Comparison of ENCODE assay signal across 19 mouse cellular contexts in genomic region chr12:107315446-107315845, GRCm38 (mm10).
DNase-seq lines count a peak whose midpoint lies in the region; ATAC-seq and TF ChIP-seq lines count a peak whose summit lies in the region.
"Had no signal": no experiment of that assay in that cellular context is flagged by ENCODE, and none has a peak within 500 bp of the region (broad histone marks: within the 10 kb centered on the region; RNA-seq: fewer than 3 reads in every experiment).

No protein-coding gene starts in this region.

- no peak overlapping the region for H3K4me3 ChIP-seq in lung, postnatal 0 days (ENCODE audit: low read depth, low read length)
- H3K4me3 ChIP-seq: embryonic facial prominence, embryonic 10.5 days; heart, embryonic 13.5 days; hindbrain, embryonic 12.5 days had no signal

- 91% methylated on average over 4 of the region's 4 CpGs for WGBS in lung, postnatal 0 days

- H3K4me2 ChIP-seq in lung, postnatal 0 days (replicated peaks; ENCODE audit: low read depth, low read length) = no peak overlapping the region
- H3K4me2 ChIP-seq: heart, embryonic 13.5 days; hindbrain, embryonic 12.5 days had no signal

- H3K36me3 ChIP-seq in lung, postnatal 0 days (ENCODE audit: insufficient read depth, low read length) = no peaks in the 10 kb centered on the region
- H3K36me3 ChIP-seq: embryonic facial prominence, embryonic 10.5 days; heart, embryonic 13.5 days; hindbrain, embryonic 12.5 days had no signal

- no peaks in the 10 kb centered on the region for H3K4me1 ChIP-seq in lung, postnatal 0 days (ENCODE audit: insufficient read depth, low read depth, low read length)
- H3K4me1 ChIP-seq: embryonic facial prominence, embryonic 10.5 days; heart, embryonic 13.5 days; hindbrain, embryonic 12.5 days had no signal

- no peak overlapping the region for H3K27ac ChIP-seq in lung, postnatal 0 days (ENCODE audit: low read length)
- H3K27ac ChIP-seq: embryonic facial prominence, embryonic 10.5 days; heart, embryonic 13.5 days; hindbrain, embryonic 12.5 days had no signal

- H3K27me3 ChIP-seq in lung, postnatal 0 days (replicated peaks; ENCODE audit: insufficient read depth, low read length) = no peaks in the 10 kb centered on the region
- H3K27me3 ChIP-seq: heart, embryonic 13.5 days; hindbrain, embryonic 12.5 days had no signal

- ATAC-seq in lung, postnatal 0 days = no peak
- ATAC-seq: forebrain, embryonic 16.5 days; hindbrain, embryonic 16.5 days; inflammation-experienced regulatory T-cells, adult 6 months had no signal

- no peak overlapping the region for H3K9ac ChIP-seq in lung, postnatal 0 days (replicated peaks; ENCODE audit: low read depth)
- H3K9ac ChIP-seq: heart, embryonic 13.5 days; hindbrain, embryonic 12.5 days had no signal

- no peak for TF ChIP-seq CTCF in lung, postnatal 0 days (IDR thresholded peaks at IDR 0.05)

- H3K9me3 ChIP-seq in lung, postnatal 0 days (ENCODE audit: low read length) = no peaks in the 10 kb centered on the region
- H3K9me3 ChIP-seq: embryonic facial prominence, embryonic 10.5 days; heart, embryonic 13.5 days; hindbrain, embryonic 12.5 days had no signal

- intact Hi-C loops in heart, postnatal 25 days (cut with DNase I) = no loop called here

- peak; percentile 42 for DNase-seq in heart, adult 11 months
- DNase-seq in heart, postnatal 25 days (ENCODE audit: low spot score) = no peak
- peak; percentile 10 for DNase-seq in right cerebral cortex, postnatal 4 days
- no peak for DNase-seq in right cerebral cortex, adult 2 months (ENCODE audit: low spot score in 2 of 2)
- DNase-seq in layer of hippocampus, adult 9-10 months (ENCODE audit: low spot score) = peak; percentile 21
- DNase-seq in lung, postnatal 0 days (ENCODE audit: low spot score) = no peak
- DNase-seq in gastrocnemius, postnatal 25 days = no peak
- DNase-seq: adrenal gland, adult 8-10 months; adrenal gland, postnatal 36 days; cerebellum, adult 18-20 months; cerebellum, adult 9-11 months; gastrocnemius, postnatal 14 days; heart, postnatal 4 days had no signal

- no peak for TF ChIP-seq EP300 in lung, postnatal 0 days (IDR thresholded peaks at IDR 0.05)

Comparison
In these comparisons a context has a peak if more than half of its experiments do, and no peak if none do; other contexts are left out.
1. DNase-seq: peak in heart, adult 11 months (single experiment), right cerebral cortex, postnatal 4 days (single experiment) and layer of hippocampus, adult 9-10 months (single experiment); none in heart, postnatal 25 days (single experiment), right cerebral cortex, adult 2 months (0 of 2), lung, postnatal 0 days (single experiment) and gastrocnemius, postnatal 25 days (single experiment).